Mouse (Mus musculus) intestine, postnatal 0 days (tissue): ENCODE measurements at regions not wholly inside any gene's neighbourhood (a gene's known extent, or its start where the extent isn't known, plus 50 kb on each side); places are given as distances from the start of the nearest gene placed in this dataset.

ENCODE experiments used
- ATAC-seq: fragments of 200-750 bp; cut with Nextera tagmentation; 2 replicates; pipeline ENCODE4 v1.8.0; 2017; ENCODE audit warnings: mild to moderate bottlenecking, moderate TSS enrichment, moderate library complexity
- H3K27ac ChIP-seq: fragments of 300-500 bp; sonication (generic); 2 replicates; pipeline ENCODE4 v1.5.1; 2014; ENCODE audit warnings: mild to moderate bottlenecking, low read depth, low read length, moderate library complexity
- H3K27me3 ChIP-seq: fragments of 300-500 bp; sonication (generic); replicated peaks from 2 replicates; pipeline ENCODE4 v1.6.1; 2014; ENCODE audit warnings: low read length, mixed read lengths; ENCODE audit not compliant: control insufficient read depth, insufficient read depth
- H3K36me3 ChIP-seq: fragments of 300-500 bp; sonication (generic); 2 replicates; pipeline ENCODE4 v1.6.1; 2014; ENCODE audit warnings: mild to moderate bottlenecking, moderate library complexity; ENCODE audit not compliant: control insufficient read depth, insufficient read depth
- H3K4me1 ChIP-seq: fragments of 300-500 bp; sonication (generic); replicated peaks from 2 replicates; pipeline ENCODE4 v1.6.1; 2014; ENCODE audit warnings: antibody characterized with exemption, low read length, mixed read lengths; ENCODE audit not compliant: control insufficient read depth, insufficient read depth
- H3K4me2 ChIP-seq: fragments of 300-500 bp; sonication (generic); replicated peaks from 2 replicates; pipeline ENCODE4 v1.6.1; 2014; ENCODE audit warnings: low read depth, mild to moderate bottlenecking, moderate library complexity
- H3K4me3 ChIP-seq: fragments of 300-500 bp; sonication (generic); 2 replicates; pipeline ENCODE4 v1.5.1; 2014; ENCODE audit warnings: low read depth, low read length
- H3K9ac ChIP-seq: fragments of 300-500 bp; sonication (generic); 2 replicates; pipeline ENCODE4 v1.6.1; 2014; ENCODE audit warnings: mild to moderate bottlenecking, low read depth, low read length
- H3K9me3 ChIP-seq: fragments of 300-500 bp; sonication (generic); 2 replicates; pipeline ENCODE4 v1.6.1; 2016; ENCODE audit warnings: mixed run types; ENCODE audit not compliant: control insufficient read depth
- CTCF ChIP-seq: sonication (generic); IDR thresholded peaks from 2 replicates; pipeline ENCODE4 v1.5.1; 2016; ENCODE audit warnings: low read depth, mild to moderate bottlenecking, control low read depth, antibody characterized with exemption, moderate library complexity
- WGBS: fragments of 180-500 bp; shearing (Covaris S2); extraction: QIAGEN DNeasy Blood & Tissue Kit; methylation state at CpG from one replicate; pipeline ENCODE4 v1.1.7; 2014; 5-methylcytosine and 5-hydroxymethylcytosine counted together

DNA sequence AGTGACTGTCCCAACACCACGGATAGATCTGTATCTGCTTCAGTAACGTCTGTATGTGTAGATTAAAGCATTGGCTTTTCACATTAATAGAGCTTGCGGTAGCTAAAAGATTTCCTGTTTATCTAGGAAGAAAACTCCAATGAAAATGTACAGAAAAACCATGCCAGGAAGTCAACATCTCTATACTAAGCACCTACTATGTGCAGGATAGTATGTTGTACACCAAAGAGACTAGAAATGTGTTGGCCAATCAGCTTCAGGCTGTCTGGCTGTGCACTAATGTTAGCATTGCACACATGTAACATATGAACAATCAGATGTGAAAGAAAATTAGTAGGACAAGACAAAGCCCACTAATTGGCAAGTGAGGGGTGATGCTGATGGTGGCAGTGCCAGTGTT, 82.6 kb upstream of the Palmd start:
- WGBS: 79% methylated on average over 3 of the region's 3 CpGs
- no peaks in the 10 kb centered on the region for H3K4me1 ChIP-seq
- TF ChIP-seq CTCF: no peak
- H3K4me3 ChIP-seq: no peak overlapping the region
- H3K9me3 ChIP-seq: no peaks in the 10 kb centered on the region
- H3K36me3 ChIP-seq: no peaks in the 10 kb centered on the region
- no peak overlapping the region for H3K9ac ChIP-seq
- no peak for ATAC-seq
- no peaks in the 10 kb centered on the region for H3K27me3 ChIP-seq
- H3K27ac ChIP-seq: no peak overlapping the region
- no peak overlapping the region for H3K4me2 ChIP-seq

GRCm38 (mm10) chr3:117050909-117051308, 82.1 kb upstream of the Palmd start:
- Histone ChIP-seq H3K27ac (no peak overlapping the region), H3K4me1 (no peaks in the 10 kb centered on the region), H3K9me3 (no peaks in the 10 kb centered on the region), H3K4me3 (no peak overlapping the region), H3K4me2 (no peak overlapping the region), H3K36me3 (no peaks in the 10 kb centered on the region), H3K27me3 (no peaks in the 10 kb centered on the region), H3K9ac (no peak overlapping the region)
- TF ChIP-seq CTCF: no peak
- no peak for ATAC-seq
- WGBS: 59% methylated on average over 3 of the region's 3 CpGs

DNA sequence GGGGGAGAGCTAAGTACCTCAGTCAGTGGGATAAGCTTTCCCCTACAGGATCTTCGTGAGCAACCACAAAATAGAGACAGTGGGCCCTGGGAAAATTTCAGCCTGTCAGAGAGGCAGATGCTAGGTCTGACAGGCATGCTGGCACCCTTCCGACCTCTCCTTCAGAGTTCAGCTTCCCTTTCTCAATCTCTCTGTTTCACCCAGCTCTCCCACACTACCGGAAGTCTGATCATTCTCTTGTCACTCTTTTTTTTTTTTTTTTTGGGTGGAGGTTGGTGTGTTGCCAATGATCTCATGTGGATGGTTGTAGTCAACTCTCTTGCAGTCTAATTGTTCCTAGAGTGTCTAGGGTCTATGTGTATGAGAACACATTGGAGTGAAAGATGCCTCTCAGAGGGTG, 80.6 kb upstream of the Palmd start:
- H3K9ac ChIP-seq: no peak overlapping the region
- no peaks in the 10 kb centered on the region for H3K27me3 ChIP-seq
- H3K4me3 ChIP-seq: no peak overlapping the region
- no peaks in the 10 kb centered on the region for H3K36me3 ChIP-seq
- H3K4me2 ChIP-seq: no peak overlapping the region
- H3K4me1 ChIP-seq: no peaks in the 10 kb centered on the region
- no peak for ATAC-seq
- no peaks in the 10 kb centered on the region for H3K9me3 ChIP-seq
- WGBS: 73% methylated on average over 3 of the region's 3 CpGs
- TF ChIP-seq CTCF: no peak
- H3K27ac ChIP-seq: no peak overlapping the region

DNA sequence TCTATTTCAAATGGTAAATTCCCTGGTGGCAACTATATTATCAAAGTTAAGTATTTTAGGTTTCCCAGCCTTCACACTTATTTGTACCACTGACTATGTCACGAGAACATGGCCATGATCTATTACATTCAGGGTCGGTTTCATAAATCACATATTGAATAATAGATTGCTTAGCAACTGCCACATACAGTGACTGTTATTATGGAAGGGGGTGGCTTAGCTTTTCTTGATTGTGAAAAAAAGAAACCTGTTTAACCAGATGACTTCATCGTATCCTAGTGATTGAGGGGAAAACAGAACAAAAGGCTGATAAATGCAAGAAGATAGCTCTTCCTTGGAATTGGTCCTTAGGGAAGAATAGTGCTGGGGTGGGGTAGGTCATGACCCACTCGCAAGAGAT, 76.0 kb upstream of the Palmd start:
- H3K4me1 ChIP-seq: no peaks in the 10 kb centered on the region
- no peak overlapping the region for H3K4me3 ChIP-seq
- no peaks in the 10 kb centered on the region for H3K36me3 ChIP-seq
- H3K4me2 ChIP-seq: no peak overlapping the region
- H3K27me3 ChIP-seq: no peaks in the 10 kb centered on the region
- WGBS: 66% methylated on average over 4 of the region's 4 CpGs
- H3K9ac ChIP-seq: no peak overlapping the region
- no peak overlapping the region for H3K27ac ChIP-seq
- ATAC-seq: no peak
- no peak for TF ChIP-seq CTCF
- H3K9me3 ChIP-seq: no peaks in the 10 kb centered on the region

GRCm38 (mm10) chr3:117044304-117044703, 75.5 kb upstream of the Palmd start:
- no peaks in the 10 kb centered on the region for H3K4me1 ChIP-seq

GRCm38 (mm10) chr3:117038928-117039300, 70.1 kb upstream of the Palmd start:
- 27% methylated on average over 1 of the region's 1 CpGs for WGBS
- Histone ChIP-seq H3K4me2 (no peak overlapping the region), H3K9ac (no peak overlapping the region), H3K4me3 (no peak overlapping the region), H3K36me3 (no peaks in the 10 kb centered on the region), H3K9me3 (no peaks in the 10 kb centered on the region), H3K4me1 (no peaks in the 10 kb centered on the region), H3K27me3 (no peaks in the 10 kb centered on the region), H3K27ac (no peak overlapping the region)
- no peak for TF ChIP-seq CTCF
- no peak for ATAC-seq

More at GRCm38 (mm10) chr3:117044304-117044703, 75.5 kb upstream of the Palmd start:
- no peak overlapping the region for H3K9ac ChIP-seq
- no peaks in the 10 kb centered on the region for H3K27me3 ChIP-seq
- no peaks in the 10 kb centered on the region for H3K36me3 ChIP-seq
- 59% methylated on average over 2 of the region's 2 CpGs for WGBS
- no peak overlapping the region for H3K4me3 ChIP-seq
- TF ChIP-seq CTCF: no peak
- no peak overlapping the region for H3K4me2 ChIP-seq
- H3K9me3 ChIP-seq: no peaks in the 10 kb centered on the region
- no peak for ATAC-seq
- H3K27ac ChIP-seq: no peak overlapping the region

DNA sequence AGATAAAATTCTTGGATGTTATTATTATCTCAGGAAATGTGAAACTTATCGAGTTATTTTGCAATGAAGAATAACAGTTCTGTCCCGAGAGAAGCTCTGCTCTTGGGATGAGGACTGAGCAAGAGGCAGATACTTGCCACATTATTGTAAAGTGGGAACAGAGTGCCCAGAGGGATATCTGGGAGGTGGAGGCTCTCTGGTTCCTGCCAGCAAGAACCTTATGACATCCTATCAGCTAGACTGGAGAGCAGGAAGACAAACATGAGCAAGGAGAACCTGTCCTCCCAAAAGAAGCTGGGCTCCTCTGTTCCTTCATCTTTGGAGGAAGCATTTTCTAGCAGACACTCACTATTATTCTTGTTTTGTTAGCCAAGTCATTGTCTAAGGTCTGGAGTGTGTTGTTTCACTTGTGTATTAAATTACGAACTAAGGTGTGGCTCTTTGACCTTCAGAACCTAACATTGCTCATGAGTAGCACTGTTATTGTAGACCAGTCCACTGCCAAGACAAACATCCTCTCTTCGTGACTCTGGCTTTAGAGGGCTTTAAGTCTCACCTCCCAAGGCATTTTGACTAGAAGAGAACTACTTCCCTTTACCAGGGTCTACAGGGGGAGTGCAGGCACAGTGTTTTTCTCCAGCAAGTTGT, 69.6 kb upstream of the Palmd start:
- Histone ChIP-seq H3K4me1 (no peaks in the 10 kb centered on the region), H3K36me3 (no peaks in the 10 kb centered on the region), H3K4me2 (no peak overlapping the region), H3K27me3 (no peaks in the 10 kb centered on the region), H3K4me3 (no peak overlapping the region), H3K9ac (no peak overlapping the region), H3K9me3 (no peaks in the 10 kb centered on the region), H3K27ac (no peak overlapping the region)
- 57% methylated on average over 4 of the region's 4 CpGs for WGBS
- no peak for TF ChIP-seq CTCF
- no peak for ATAC-seq
